Mouse (Mus musculus) MEL (cell line): ENCODE results near the gene Fkbp2. TPM values are rescaled to one million over a fixed set of nuclear protein-coding genes. Genes with fewer than 3 reads are reported as not detected.

ENCODE experiments used
- DNase-seq: peaks from one replicate; pipeline ENCODE4 v3.0.0; 2011; ENCODE audit warnings: low read depth, low spot score
- H3K27ac ChIP-seq: 2 replicates; pipeline ENCODE4 v1.5.1; 2012; ENCODE audit warnings: low read depth, mild to moderate bottlenecking, control low read depth, low read length, moderate library complexity; ENCODE audit not compliant: control insufficient read depth
- H3K27me3 ChIP-seq, 2 experiments: fragments of 150-350 bp in 1 of 2; sonication (generic) in 1 of 2; 2 replicates each; pipeline ENCODE4 v1.6.1; 2012; ENCODE audit warnings: low read length in 2 of 2, mild to moderate bottlenecking in 2 of 2, improper control_type of control experiment in 1 of 2, moderate library complexity in 1 of 2; ENCODE audit not compliant: insufficient read depth in 2 of 2, control insufficient read depth in 1 of 2
- H3K36me3 ChIP-seq, 2 experiments: 2 replicates each; pipeline ENCODE4 v1.6.1; 2012 to 2014; ENCODE audit warnings: low read length in 2 of 2, improper control_type of control experiment in 1 of 2, inconsistent platforms in 1 of 2, mild to moderate bottlenecking in 1 of 2; ENCODE audit not compliant: insufficient read depth in 2 of 2, control insufficient read depth in 1 of 2
- H3K4me1 ChIP-seq, 2 experiments: fragments of 150-350 bp in 1 of 2; sonication (generic) in 1 of 2; 2 replicates each; pipeline ENCODE4 v1.6.1; 2012; ENCODE audit warnings: low read length in 2 of 2, improper control_type of control experiment in 1 of 2, mild to moderate bottlenecking in 1 of 2; ENCODE audit not compliant: insufficient read depth in 2 of 2, control insufficient read depth in 1 of 2
- H3K4me3 ChIP-seq, 2 experiments: fragments of 150-350 bp in 1 of 2; sonication (generic) in 1 of 2; 2 replicates each; pipeline ENCODE4 v1.5.1; 2012; ENCODE audit warnings: low read depth in 2 of 2, low read length in 2 of 2, mild to moderate bottlenecking in 2 of 2, moderate library complexity in 2 of 2, control low read depth in 1 of 2, improper control_type of control experiment in 1 of 2; ENCODE audit not compliant: control insufficient read depth in 1 of 2, insufficient read depth in 1 of 2
- H3K79me2 ChIP-seq: 2 replicates; pipeline ENCODE4 v1.6.1; 2012; ENCODE audit warnings: mild to moderate bottlenecking, low read length, moderate library complexity; ENCODE audit not compliant: control insufficient read depth, poor library complexity, insufficient read depth
- H3K9ac ChIP-seq: 2 replicates; pipeline ENCODE4 v1.6.1; 2012; ENCODE audit warnings: low read depth, mild to moderate bottlenecking, control low read depth, low read length, moderate library complexity; ENCODE audit not compliant: control insufficient read depth, poor library complexity, severe bottlenecking
- H3K9me3 ChIP-seq: fragments of 150-350 bp; sonication (generic); replicated peaks from 2 replicates; pipeline ENCODE4 v1.6.1; 2012; ENCODE audit warnings: mild to moderate bottlenecking, low read length, improper control_type of control experiment, moderate library complexity; ENCODE audit not compliant: insufficient read depth
- BHLHE40 ChIP-seq: IDR thresholded peaks from 2 replicates; pipeline ENCODE4 v1.6.1; 2012; ENCODE audit warnings: low read depth, mild to moderate bottlenecking, inconsistent platforms, low read length, improper control_type of control experiment, borderline replicate concordance
- CHD1 ChIP-seq: IDR thresholded peaks from 2 replicates; pipeline ENCODE4 v1.6.1; 2012; ENCODE audit warnings: low read depth, mild to moderate bottlenecking, inconsistent platforms, low read length, improper control_type of control experiment
- CTCF ChIP-seq, 3 experiments: IDR thresholded peaks in 2 of 3; conservative IDR thresholded peaks in 1 of 3; 2 replicates each; pipeline ENCODE4 v1.5.1; 2011 to 2012; ENCODE audit warnings: low read length in 3 of 3, low read depth in 2 of 3, mild to moderate bottlenecking in 2 of 3, improper control_type of control experiment in 1 of 3, inconsistent platforms in 1 of 3, mixed read lengths in 1 of 3, moderate library complexity in 1 of 3; ENCODE audit not compliant: control insufficient read depth in 1 of 3, insufficient read depth in 1 of 3, poor library complexity in 1 of 3, severe bottlenecking in 1 of 3
- E2F4 ChIP-seq: IDR thresholded peaks from 2 replicates; pipeline ENCODE4 v1.6.1; 2011; ENCODE audit warnings: low read depth, low read length, improper control_type of control experiment, borderline replicate concordance
- EP300 ChIP-seq, 2 experiments: IDR thresholded peaks; 2 replicates each; pipeline ENCODE4 v1.6.1; 2011; ENCODE audit warnings: improper control_type of control experiment in 2 of 2, low read length in 2 of 2, low read depth in 1 of 2, mild to moderate bottlenecking in 1 of 2
- GATA1 ChIP-seq: IDR thresholded peaks from 2 replicates; pipeline ENCODE4 v1.6.1; 2011; ENCODE audit warnings: low read depth, low read length, improper control_type of control experiment
- HCFC1 ChIP-seq: IDR thresholded peaks from 2 replicates; pipeline ENCODE4 v1.6.1; 2012; ENCODE audit warnings: low read depth, mild to moderate bottlenecking, inconsistent platforms, low read length, improper control_type of control experiment, moderate library complexity
- KAT2A ChIP-seq: conservative IDR thresholded peaks from 2 replicates; pipeline ENCODE4 v1.6.1; 2012; ENCODE audit warnings: low read depth, low read length, improper control_type of control experiment, inconsistent platforms
- MAFK ChIP-seq: IDR thresholded peaks from 2 replicates; pipeline ENCODE4 v1.6.1; 2011; ENCODE audit warnings: low read depth, mild to moderate bottlenecking, low read length, improper control_type of control experiment, borderline replicate concordance
- MAX ChIP-seq: IDR thresholded peaks from 2 replicates; pipeline ENCODE4 v1.6.1; 2011; ENCODE audit warnings: low read length, improper control_type of control experiment
- MYC ChIP-seq: IDR thresholded peaks from 2 replicates; pipeline ENCODE4 v1.6.1; 2011; ENCODE audit warnings: low read depth, mild to moderate bottlenecking, low read length, improper control_type of control experiment, moderate library complexity
- POLR2A ChIP-seq, 2 experiments: IDR thresholded peaks; 2 replicates each; pipeline ENCODE4 v1.6.1; 2011 to 2012; ENCODE audit warnings: low read length in 2 of 2, mild to moderate bottlenecking in 2 of 2, control low read depth in 1 of 2, improper control_type of control experiment in 1 of 2, low read depth in 1 of 2, moderate library complexity in 1 of 2; ENCODE audit not compliant: control insufficient read depth in 1 of 2, insufficient read depth in 1 of 2, poor library complexity in 1 of 2
- POLR2AphosphoS5 ChIP-seq: IDR thresholded peaks from 2 replicates; pipeline ENCODE4 v1.6.1; 2012; ENCODE audit warnings: low read depth, borderline replicate concordance, mild to moderate bottlenecking, inconsistent platforms, low read length, moderate library complexity, mixed read lengths
- RAD21 ChIP-seq: IDR thresholded peaks from 2 replicates; pipeline ENCODE4 v1.6.1; 2011; ENCODE audit warnings: mild to moderate bottlenecking, low read depth, low read length, improper control_type of control experiment
- RCOR1 ChIP-seq: IDR thresholded peaks from 2 replicates; pipeline ENCODE4 v1.6.1; 2012; ENCODE audit warnings: low read depth, mild to moderate bottlenecking, inconsistent platforms, low read length, improper control_type of control experiment
- SMC3 ChIP-seq: IDR thresholded peaks from 2 replicates; pipeline ENCODE4 v1.6.1; 2011; ENCODE audit warnings: low read depth, low read length, improper control_type of control experiment
- TAL1 ChIP-seq: IDR thresholded peaks from 2 replicates; pipeline ENCODE4 v1.6.1; 2012; ENCODE audit warnings: mild to moderate bottlenecking, inconsistent platforms, low read length, moderate library complexity, mixed read lengths
- TBP ChIP-seq: IDR thresholded peaks from 2 replicates; pipeline ENCODE4 v1.8.0; 2011; ENCODE audit warnings: low read depth, low read length, improper control_type of control experiment
- UBTF ChIP-seq: IDR thresholded peaks from 2 replicates; pipeline ENCODE4 v1.6.1; 2012; ENCODE audit warnings: low read depth, mild to moderate bottlenecking, inconsistent platforms, low read length, improper control_type of control experiment, moderate library complexity, borderline replicate concordance; ENCODE audit not compliant: insufficient read depth
- USF1 ChIP-seq: IDR thresholded peaks from 2 replicates; pipeline ENCODE4 v1.6.1; 2014; ENCODE audit warnings: low read depth, mild to moderate bottlenecking, inconsistent platforms, low read length, improper control_type of control experiment, moderate library complexity
- USF2 ChIP-seq, 2 experiments: IDR thresholded peaks; 2 replicates each; pipeline ENCODE4 v1.6.1; 2011 to 2012; ENCODE audit warnings: improper control_type of control experiment in 2 of 2, low read length in 2 of 2, borderline replicate concordance in 1 of 2, inconsistent platforms in 1 of 2, low read depth in 1 of 2, mild to moderate bottlenecking in 1 of 2; ENCODE audit not compliant: insufficient read depth in 1 of 2
- ZC3H11A ChIP-seq: IDR thresholded peaks from 2 replicates; pipeline ENCODE4 v1.6.1; 2012; ENCODE audit warnings: low read depth, mild to moderate bottlenecking, inconsistent platforms, low read length, improper control_type of control experiment
- ZMIZ1 ChIP-seq: IDR thresholded peaks from 2 replicates; pipeline ENCODE4 v1.6.1; 2012; ENCODE audit warnings: low read depth, mild to moderate bottlenecking, inconsistent platforms, low read length, improper control_type of control experiment, moderate library complexity
- ZNF384 ChIP-seq: IDR thresholded peaks from 2 replicates; pipeline ENCODE4 v1.6.1; 2012; ENCODE audit warnings: low read depth, mild to moderate bottlenecking, inconsistent platforms, low read length, improper control_type of control experiment
- polyA plus RNA-seq, 2 experiments: library from polyadenylated mRNA; stranded (reverse) in 1 of 2; unstranded in 1 of 2; fragments of >175 nt in 1 of 2; fragments of >200 nt in 1 of 2; gene quantifications; 2 replicates each; pipeline versions ENCODE4 v1.2.1 to v1.2.4; 2012; ENCODE audit warnings: low replicate concordance in 2 of 2, low read depth in 1 of 2; ENCODE audit not compliant: insufficient read length in 2 of 2, insufficient read depth in 1 of 2, missing spikeins in 1 of 2
- total RNA-seq: library from RNA; depleted of rRNA; stranded (reverse); fragments of 300-350 nt; gene quantifications from 2 replicates; pipeline ENCODE4 v1.2.3, GENCODE M21; 2012

Gene Fkbp2
- total and polyA plus RNA-seq, 3 experiments = 53.9 to 167 TPM; not detected in 1

GRCm38 (mm10) chr19:6980381-6981093 lies at the start of gene Fkbp2 (continued):
- no peak for TF ChIP-seq CHD1
- TF ChIP-seq ZC3H11A = no peak
- peak; percentile 61; the same call in 1 of the 2 replicates for TF ChIP-seq E2F4
- no peak for TF ChIP-seq SMC3
- no peak for TF ChIP-seq GATA1

- Histone ChIP-seq H3K27ac (no peak overlapping the region), H3K4me1 (no peaks in the 10 kb centered on the region), H3K27me3 (no peaks in the 10 kb centered on the region), H3K4me3 (no peak overlapping the region), H3K9me3 (no peaks in the 10 kb centered on the region), H3K79me2 (no peaks in the 10 kb centered on the region; the same call in 1 of the 2 replicates), H3K9ac (no peak overlapping the region)
- DNase-seq = no peak
- TF ChIP-seq POLR2AphosphoS5 (no peak), MYC (no peak)
- TF ChIP-seq, all 39 proteins: peak for 0
- peaks cover 2 to 46% of the 10 kb centered on the region in 2 experiments; a peak in 2 of 4 replicates for H3K36me3 ChIP-seq
Observed at GRCm38 (mm10) chr19:7029531-7029930, 49.2 kb upstream of the Fkbp2 start.

DNA sequence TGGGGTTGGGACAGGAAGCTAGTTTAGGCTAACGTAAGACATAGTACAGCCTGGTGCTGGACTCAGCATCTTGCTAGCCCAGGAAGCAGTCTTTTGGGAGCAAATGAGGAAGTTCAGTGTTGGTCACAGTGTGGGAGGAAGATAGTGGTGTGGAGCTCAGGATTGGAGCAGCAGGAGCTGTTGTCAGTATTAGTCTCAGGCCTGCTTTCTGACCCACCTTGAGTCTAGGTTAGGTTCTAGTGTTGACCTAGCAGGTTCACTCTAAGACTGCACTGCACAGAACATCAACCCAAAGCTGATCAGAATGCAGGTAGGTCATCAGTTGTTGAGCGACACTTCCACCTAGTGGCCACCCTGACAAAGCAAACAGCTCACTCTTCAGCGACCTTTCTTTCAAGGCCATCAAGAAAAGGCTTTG lies 39.9 kb upstream of the Fkbp2 start:
- Histone ChIP-seq H3K9ac (peak overlapping the region; percentile 96; the same call in 1 of the 2 replicates), H3K4me3 (no peak overlapping the region; a peak in 2 of 4 replicates)
- peak; percentile 85 for DNase-seq
- TF ChIP-seq MYC = 0 out of 2 replicates have a peak, but pooled peaks have one; percentile 24
- TF ChIP-seq POLR2AphosphoS5 = no peak
- no peak for TF ChIP-seq USF1
- no peak for TF ChIP-seq UBTF
- TF ChIP-seq POLR2A (IDR thresholded peaks at IDR 0.05; ENCODE audit: control insufficient read depth in 1 of 2, insufficient read depth in 1 of 2, low read depth in 1 of 2, low read length in 2 of 2, poor library complexity in 1 of 2) = no peak; a peak in 1 of 4 replicates
- peak; percentile 33 to 71; a peak in 3 of 4 replicates for TF ChIP-seq EP300 (IDR thresholded peaks at IDR 0.05; ENCODE audit: low read depth in 1 of 2, low read length in 2 of 2)
- peak; percentile 42 for TF ChIP-seq RAD21
- TF ChIP-seq TAL1 = peak; percentile 45; the same call in 1 of the 2 replicates
- 0 out of 2 replicates have a peak, but pooled peaks have one; percentile 60 for TF ChIP-seq RCOR1
- 0 out of 2 replicates have a peak, but pooled peaks have one; percentile 31 for TF ChIP-seq MAX
- TF ChIP-seq CTCF (IDR thresholded peaks at IDR 0.05 in 2 of 3, conservative IDR thresholded peaks at IDR 0.05 in 1 of 3; ENCODE audit: control insufficient read depth in 1 of 3, insufficient read depth in 1 of 3, low read depth in 2 of 3, low read length in 3 of 3, poor library complexity in 1 of 3, severe bottlenecking in 1 of 3) = peak; percentile 51 to 69 (median 64)
- no peak for TF ChIP-seq ZNF384
- TF ChIP-seq KAT2A = no peak
- TF ChIP-seq ZC3H11A = no peak
- TF ChIP-seq MAFK = no peak
- TF ChIP-seq TBP = peak; percentile 51; the same call in 1 of the 2 replicates
- peak; percentile 72 for TF ChIP-seq GATA1
- TF ChIP-seq SMC3 = peak; percentile 27; the same call in 1 of the 2 replicates
- no peak for TF ChIP-seq USF2 (IDR thresholded peaks at IDR 0.05; ENCODE audit: borderline replicate concordance in 1 of 2, insufficient read depth in 1 of 2, low read depth in 1 of 2, low read length in 2 of 2)
- peak; percentile 45 for TF ChIP-seq HCFC1
- TF ChIP-seq BHLHE40 = no peak
- TF ChIP-seq ZMIZ1 = no peak
- TF ChIP-seq, all 39 proteins: peak for 11
- peaks cover 9 to 28% of the 10 kb centered on the region in 2 experiments for H3K4me1 ChIP-seq
- no peaks in the 10 kb centered on the region for H3K9me3 ChIP-seq
- peak overlapping the region; percentile 99 for H3K27ac ChIP-seq
- peaks cover 25% of the 10 kb centered on the region for H3K79me2 ChIP-seq
- peaks cover 6 to 36% of the 10 kb centered on the region in 2 experiments for H3K36me3 ChIP-seq
- no peaks in the 10 kb centered on the region for H3K27me3 ChIP-seq
